Mouse (Mus musculus): Measurements from ENCODE around the gene Anpep.
"Not testable (repeated sequence)": the region's sequence is repeated elsewhere in the genome, so short reads cannot be mapped to it uniquely, and the experiment has no call there.

Gene Anpep

DNA sequence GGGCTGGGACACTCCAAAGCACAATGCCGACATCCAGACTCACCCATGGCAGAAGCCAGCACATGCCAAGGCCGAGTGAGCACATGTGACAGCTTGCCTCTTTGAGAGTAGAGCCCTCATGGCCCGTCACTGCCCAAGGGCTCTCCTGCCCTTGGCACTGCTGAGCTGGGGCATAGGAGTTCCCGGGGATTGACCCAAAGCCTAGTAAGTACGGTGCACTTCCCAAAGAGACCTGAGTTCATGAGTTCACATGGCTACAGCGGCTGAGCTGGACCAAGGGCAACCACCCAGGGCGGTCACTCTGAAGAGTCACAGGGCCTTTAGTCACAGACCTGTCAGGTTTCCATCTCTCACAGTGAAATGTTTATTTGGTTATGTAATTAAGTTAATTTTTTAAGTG is 52.3 kb downstream of the Anpep start:
- DNase-seq = no peak

DNA sequence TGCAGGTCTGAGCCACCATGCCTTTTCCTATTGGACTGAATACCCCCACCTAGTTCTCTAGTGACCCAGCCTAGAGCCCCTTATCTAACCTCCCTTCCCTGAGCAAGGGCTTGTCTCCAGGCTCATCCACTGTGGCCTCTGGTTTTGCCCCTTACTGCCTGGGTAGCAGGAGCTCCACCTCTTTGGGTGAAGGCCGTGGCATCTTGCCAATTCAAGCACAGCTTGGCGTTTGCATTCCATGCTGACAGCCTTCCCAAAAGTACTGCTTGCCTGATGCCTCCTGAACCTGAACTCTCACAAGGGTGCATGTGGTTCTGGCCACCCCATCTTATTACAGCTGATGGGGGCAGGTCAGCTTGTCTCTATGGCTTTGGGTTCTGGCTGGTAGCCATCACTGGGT is 57.0 kb downstream of the Anpep start:
- no peak for DNase-seq

DNA sequence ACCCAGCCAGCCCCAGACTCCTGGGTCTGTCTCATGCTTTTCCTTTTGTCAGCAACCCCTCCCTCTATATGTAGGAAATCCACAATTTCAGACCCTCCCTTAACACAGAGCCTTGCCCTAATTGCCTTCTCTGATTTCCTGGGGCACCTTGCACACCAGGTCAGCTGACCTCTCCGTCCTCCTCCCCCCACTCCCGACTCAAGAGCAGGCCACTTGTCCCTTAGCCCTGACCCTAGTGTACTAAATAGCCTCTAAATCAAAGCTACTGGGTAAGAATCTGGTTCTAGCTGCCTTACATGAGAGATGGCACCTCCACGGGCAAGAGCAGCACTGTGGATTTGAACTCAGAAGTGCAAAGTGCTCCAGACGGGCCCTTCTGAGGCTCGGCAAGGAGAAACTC is 58.8 kb downstream of the Anpep start:
- DNase-seq = no peak

DNA sequence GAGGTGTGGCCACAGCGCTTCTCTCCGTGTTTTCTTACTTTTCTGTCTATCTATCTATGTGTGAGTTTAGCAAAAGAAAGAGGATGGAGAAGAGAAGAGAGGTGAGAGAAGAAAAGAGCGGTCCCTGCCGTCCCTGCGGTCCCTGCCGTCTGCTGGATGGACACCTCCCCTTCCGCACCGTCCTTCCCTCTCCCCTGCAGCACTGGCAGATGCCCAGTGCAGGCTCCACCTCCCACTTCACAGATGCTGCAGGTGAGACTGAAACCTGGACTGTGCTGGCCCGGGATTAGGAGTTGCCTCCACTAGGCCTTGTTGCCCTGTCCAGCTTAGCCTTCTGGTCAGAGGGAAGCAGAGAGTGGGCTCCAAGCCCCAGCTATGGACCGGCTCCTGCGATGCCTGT is 59.5 kb downstream of the Anpep start:
- DNase-seq = no peak

DNA sequence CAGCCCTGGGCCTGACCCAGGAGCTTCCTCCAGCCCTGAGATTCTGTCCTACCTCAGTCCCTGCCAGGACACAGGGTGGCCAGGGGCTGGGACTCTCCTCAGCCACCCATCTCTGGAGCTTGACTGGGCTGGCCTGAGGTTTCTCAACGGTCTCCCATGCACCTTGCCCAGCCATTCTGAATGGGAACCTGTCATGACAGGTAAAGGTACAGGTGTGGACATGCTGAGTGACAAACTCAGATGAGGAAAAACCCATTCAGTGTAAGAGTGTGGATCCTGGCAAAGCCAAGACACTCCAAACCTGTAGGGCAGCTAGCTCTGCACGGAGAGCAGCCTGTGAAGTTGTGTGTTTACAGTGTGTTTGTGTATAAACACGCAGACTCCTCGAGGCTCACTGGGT is 60.5 kb downstream of the Anpep start:
- no peak for DNase-seq

DNA sequence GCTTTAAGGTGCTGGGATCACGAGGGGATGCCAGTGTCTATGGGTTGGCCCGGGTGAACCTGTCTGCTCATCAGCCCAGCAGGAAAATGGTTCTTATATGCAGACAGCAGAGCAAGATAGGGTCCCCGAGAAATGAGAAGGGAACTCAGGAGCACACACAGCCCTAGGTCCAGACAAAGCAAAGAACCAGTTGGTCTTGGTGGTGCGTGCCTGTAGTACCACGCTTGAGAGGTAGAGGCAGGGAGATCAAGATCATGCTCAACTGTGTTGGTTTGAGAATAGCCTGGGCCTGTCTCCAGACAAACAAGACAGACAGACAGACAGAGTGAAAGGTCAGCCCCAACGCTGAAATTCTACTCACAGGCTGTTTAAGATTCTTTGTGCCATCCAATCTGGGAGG is 61.4 kb downstream of the Anpep start:
- DNase-seq = no peak

DNA sequence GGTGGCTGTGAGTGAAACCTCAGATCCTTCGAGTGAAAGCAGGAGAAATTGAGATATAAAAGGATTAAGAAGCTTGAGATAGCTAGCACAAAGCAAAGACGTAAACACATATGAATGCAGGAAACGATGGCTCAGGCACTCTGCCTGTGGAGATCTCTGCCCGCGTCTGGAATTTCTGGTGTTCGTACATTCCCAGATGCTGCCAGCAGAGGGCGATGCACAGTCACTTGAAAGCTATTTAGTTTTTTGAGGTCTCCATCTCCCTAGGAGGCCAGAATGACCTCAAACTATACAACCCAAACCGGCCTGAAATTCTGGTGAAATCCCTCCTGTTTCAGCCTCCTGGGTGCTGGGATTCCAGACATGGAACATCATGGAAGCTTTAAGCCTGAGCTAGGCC is 61.8 kb downstream of the Anpep start:
- peak; percentile 32 for DNase-seq

DNA sequence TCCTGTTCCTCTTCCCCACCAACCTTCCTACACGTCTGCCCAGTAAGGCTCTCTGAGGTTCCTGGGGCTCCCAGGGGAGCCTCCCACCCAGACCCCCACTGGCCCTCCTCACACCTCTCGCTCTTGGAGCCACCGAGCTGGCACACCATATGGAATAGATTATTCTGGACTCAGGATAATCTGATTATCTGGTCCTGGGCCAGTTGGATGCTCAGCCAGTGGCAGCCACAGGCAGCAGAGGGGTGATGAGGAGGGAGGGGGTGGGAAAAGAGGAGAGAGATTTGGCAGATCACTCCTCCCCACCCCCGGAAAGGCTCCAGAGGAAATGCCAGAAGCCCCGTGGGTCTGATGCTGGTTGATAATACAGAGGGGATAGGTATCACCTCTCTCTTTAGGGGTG is 62.3 kb downstream of the Anpep start:
- DNase-seq = no peak

DNA sequence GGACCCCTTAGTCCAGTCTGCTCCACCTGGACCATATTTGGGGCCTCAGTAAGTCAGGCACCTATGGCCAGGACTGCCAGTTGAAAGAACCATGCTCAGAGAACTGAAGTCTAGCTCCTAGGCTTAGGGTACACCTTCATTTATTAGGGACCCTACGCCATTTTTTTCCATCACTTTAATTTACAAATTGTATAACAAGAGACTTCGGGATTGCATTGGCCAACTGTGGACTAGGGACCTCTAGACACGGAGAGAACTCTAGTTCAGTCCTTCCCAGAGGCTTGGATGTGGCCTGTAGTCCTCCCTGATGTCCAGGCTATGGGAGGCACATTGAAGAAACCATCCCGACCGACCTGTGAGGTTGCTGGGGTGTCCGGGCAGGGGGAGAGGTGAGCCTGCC is 67.2 kb downstream of the Anpep start, which contains the start of gene Mesp1:
TSS of gene Mesp1 (minus strand) at position 101 of the 400 bp plus-strand sequence.
- no peak for DNase-seq

DNA sequence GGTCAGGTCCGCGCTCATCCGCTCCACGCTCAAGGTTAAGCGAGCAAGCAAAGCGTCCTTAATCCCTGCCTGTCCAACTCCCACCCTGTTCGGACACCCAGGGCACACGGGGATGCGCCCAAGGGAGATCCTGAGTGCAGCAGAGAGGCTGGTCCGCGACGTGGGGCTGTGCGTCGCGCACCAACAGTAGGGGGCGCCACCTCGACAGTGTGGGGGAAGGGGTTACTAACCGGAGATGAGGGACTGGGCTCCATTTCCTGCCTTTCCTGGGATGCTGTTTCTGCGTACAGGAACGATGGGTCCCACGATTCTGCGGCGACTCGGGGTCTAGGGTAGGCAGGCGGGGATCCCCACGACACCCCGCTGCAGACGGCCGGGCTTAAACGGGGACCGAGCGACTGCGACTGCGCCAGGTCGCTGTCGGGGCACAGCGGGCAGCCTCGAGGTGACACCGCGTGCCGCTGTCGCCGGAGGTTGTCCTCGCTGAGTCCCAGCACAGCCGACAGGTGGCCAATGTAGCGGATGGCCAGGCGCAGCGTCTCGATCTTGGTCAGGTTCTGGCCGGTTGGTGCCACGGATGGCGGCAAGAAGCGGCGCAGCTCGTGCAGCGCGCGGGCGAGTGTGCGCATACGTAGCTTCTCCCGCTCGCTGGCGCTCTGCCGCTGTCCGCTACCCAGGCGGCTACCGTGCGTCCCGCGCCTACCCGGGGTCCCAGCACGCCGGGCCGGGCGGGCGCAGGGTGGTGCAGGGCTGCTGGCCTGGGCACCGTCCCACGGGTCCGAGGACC is 68.0 kb downstream of the Anpep start:
- no peak for DNase-seq

DNA sequence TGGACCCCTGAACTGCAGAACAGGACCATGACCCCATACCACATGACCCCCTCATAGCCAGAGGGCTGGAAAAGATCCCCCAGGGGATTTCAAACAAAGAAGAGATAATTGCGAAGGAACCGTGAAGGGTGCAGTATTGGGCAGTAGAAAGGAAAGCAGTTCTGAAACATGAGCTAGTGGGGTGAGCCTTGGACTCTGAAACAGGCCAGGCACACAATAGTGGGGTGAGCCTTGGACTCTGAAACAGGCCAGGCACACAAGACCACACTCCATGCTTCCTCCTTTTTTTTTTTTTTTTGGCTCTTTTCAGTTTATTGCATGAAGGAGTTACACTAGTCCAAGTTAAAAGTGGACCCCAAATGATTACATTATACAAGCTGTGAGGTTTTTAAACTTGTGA is 71.0 kb downstream of the Anpep start:
- not testable (repeated sequence) for DNase-seq

DNA sequence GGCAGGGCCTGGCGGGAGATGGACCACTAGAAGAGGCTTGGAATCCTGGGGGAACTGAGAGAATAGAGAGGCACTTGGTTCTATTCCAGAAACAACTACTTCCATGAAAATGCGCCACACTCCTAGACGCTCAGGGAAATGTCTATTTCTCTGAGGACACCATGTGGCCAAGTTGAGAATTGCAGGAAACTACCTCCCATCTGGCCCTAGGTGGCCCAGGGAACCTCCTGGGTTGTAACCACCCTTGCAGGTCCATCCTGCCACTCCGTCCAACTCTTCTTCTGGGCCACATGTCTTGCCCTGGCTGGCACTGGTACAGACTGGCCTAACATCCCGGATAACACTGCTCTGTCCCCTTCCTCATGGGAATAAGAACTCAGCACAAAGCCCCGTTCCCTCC is 74.6 kb downstream of the Anpep start:
- DNase-seq = peak; percentile 43

DNA sequence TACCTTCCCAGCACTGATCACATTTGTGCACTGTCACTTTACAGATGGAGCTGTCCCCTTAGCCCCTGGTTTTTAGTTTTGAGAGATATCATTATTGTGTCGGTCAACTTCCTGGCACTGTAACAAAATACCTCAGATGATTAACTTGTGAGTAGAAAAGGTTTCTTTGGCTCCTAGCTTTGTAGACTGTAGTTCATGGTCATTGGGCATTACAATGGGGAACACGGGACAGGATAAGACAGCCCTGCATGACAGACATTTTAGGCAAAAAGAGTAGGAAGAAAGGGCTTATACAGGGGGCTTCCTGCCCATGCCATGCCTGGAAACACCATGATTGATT is 78.4 kb downstream of the Anpep start:
- DNase-seq = no peak

DNA sequence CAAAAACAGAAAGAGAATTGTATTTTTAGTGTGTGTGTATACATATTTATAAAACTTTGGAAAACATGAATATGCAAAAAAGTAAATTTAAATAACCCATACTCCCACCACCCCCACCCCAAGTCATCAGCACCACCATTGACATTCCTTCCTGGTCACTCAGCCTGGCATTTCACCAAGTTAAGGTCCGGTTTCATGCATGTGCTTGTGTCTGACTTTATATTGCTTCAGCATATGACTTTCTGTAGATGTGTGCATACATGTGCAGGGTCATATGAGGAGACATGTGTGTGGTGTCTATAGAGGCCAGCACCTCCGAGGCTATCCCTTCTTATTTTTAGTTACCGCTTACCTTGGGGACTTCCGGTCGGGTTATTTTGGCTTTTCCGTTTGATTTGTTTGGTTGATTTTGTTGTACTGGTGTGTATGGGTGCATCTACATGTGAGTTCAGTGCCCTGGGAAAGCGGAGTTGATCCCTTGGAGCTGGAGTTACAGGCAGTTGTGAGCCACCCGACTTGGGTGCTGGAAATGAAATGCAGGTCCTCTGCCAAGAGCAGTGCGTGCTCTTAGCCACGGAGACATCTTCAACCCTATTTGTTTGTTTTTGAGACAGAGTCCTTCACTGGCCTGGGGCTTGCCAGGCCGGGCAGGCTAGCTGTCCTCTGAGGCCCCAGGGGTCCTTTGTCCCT is 78.9 kb downstream of the Anpep start:
- no peak for DNase-seq

DNA sequence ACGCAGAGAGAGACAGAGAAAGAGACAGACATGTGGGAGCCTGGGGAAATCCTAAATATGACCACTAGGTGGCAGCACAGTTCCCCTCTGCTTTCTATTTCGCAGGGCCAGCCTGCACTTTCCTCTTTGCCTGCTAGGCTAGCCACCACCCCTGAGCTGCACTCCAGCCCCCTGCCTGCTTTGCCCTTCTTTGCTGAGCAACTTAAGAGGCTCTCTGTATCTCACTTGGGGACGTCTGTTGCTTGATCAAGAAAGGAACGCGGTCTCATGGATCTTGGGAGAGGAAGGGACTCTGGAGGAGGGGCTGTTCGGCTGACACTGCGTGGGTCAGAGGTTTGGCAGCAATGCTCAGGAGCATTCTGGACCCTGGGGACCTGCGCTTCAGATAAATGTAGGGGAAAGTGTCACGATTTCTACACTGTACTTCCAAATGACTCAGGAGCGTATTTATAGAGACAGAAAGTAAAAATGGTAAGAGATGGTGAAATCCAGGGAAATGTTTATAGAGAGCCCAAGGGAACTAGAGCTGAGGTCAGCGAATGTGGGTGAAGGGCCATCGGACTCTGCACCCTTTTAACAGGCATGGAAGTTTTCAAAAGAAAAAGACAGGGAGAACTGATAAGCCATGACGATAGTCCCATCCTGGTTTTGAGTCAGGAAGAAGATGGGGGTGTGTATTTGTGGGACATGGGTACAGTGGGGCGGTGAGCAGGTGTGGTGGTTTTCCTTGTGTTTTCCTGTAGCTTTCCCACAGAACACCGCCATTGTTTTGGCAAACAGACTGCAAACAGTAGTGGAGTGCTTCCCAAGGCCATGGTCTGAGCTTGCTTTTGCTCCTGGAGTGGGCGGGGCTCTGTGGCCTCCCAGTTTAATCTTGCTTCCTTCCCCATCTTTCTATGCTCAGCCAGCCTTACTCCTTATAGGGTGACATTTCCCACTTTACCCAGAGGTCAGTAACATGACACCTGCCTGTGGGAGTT is 79.9 kb downstream of the Anpep start:
- peak; percentile 37 for DNase-seq
